Mouse (Mus musculus) mouse embryonic stem cell (cell line): ENCODE data around the gene Cspg4.

Source experiments
- in situ Hi-C, 2 experiments: fragments of 300-500 bp; cut with MboI; formaldehyde crosslinking; loops; 1 replicate in 1 of 2; 3 replicates in 1 of 2; pipeline ENCODE4 v1.14.3; 2019 to 2020; ENCODE audit warnings: low sequenced_read_pairs in 2 of 2, low pct_unique_long_range_greater_than_20kb in 1 of 2, mixed read lengths in 1 of 2; ENCODE audit not compliant: unreplicated experiment in 1 of 2

Gene Cspg4

DNA sequence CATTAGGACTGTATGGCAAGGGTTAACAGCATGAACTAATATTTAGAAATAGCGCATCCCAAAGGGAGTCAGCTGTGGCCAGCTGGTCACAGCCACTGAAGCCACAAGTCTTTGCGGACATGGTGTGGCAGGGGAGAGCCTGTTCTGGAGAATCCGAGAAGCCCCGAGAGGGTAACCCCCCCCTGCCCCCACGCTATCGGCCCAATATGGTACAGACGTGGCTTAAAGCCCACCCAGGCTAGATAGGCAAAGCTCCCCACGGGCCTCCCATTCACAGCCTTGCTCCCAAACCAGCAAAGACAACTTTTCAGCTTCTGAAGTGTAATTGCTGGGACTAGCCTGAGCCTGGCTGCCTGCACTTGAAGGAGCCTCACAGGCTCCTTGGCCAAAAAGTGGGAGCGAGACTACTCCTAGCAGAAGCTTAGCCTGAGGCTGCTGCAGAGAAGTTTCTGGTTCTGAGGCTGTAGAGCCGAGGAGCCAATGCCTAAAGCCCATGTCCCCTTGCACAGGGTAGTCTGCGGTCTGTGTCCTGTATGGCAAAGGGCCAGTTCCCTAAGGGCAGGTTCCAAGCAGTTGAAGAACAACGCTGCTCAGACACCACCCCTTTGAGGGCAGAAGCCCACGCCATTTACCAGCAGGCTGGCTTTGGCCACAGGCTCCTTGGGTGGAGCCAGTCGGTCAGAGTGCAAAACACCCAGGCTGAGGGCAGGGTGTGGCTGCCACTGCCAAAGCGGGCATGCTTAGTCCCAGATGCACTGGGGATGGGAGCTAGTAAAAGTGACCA, 4.2 kb upstream of the Cspg4 start:
- in situ Hi-C loops = no loop called here

DNA sequence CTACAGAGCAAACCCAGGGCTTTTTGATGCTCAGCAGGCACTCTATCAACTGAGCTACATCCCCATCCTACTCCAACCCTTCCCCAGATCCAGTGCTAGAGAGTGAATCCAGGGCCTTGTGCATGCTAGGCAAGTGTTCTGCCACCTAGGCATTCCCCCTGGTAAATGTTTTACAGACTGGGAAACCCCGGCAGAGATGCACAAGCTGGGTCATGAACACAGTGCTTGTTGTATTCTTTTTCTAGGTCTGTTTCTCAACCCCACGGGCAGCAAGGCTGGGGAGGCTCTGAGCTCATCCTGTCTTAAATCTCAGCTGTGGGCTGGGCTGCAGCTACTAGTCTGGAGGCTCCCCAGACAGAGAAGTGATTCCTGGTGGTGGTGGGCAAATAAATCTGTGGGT, 2.0 kb upstream of the Cspg4 start:
- in situ Hi-C loops = no loop called here

DNA sequence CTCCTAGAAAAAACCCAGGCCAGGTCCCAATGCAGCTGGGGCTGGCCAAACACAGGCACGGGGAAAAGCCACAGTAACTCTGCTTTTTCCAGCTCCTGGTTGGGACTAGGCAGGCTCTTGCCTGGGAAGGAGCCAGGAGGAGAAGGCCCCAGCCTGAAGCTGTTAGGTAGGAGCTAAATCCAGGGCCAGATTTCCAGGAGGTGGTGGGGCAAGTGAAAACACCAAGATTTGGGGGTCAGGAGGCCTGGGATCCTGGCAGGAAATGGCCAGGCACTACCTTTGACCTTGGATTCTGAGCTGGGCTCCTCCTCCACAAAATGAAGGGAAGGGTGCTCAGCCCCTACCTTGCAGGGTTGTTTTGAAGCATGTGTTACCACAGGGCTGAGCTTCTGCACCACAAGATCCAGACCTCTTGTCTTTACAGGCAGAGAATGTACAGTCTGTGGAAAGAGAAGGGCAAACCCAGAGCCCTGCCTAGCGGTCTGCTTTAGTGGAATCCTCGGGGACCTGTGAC, 560 bp upstream of the Cspg4 start, which contains the start of gene Odf3l1:
TSS of gene Odf3l1 (minus strand) at position 464 of the 514 bp plus-strand sequence.
- in situ Hi-C loops = no loop called here

DNA sequence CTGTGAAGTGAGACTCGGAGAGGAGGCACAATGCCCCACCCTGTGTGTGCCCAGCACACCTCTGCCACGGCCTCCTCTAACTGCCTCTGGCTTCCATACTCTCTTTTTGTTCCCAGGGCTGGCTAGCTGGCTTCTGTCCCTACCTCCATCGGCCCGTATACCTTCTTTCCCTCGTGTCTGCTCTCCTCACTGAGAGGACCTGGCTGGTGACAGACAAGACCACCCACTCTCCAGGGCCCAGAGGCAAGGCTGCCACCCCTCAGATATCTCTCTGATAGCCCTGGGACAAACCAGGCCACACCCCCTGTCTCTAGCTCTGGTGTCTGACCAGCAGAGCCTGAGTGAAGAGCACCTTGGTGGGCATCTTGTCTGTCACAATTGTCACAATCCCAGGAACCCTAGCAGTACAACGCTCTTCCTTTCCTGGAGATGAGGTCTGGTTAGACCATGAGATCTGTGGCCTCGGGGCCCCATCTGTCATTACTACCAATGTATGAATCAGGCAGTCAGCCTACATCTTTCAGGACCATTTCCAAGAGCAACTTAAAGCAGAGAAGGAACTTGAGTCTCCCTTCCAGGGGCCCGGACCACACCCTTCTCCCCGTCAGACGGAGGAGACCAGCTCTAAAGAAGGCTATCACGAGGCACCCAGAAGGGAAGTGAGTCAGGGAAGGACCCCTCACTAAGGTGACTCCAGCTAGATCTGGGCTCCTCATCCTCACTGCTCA, 1.0 kb downstream of the Cspg4 start:
- in situ Hi-C loops = no loop called here

DNA sequence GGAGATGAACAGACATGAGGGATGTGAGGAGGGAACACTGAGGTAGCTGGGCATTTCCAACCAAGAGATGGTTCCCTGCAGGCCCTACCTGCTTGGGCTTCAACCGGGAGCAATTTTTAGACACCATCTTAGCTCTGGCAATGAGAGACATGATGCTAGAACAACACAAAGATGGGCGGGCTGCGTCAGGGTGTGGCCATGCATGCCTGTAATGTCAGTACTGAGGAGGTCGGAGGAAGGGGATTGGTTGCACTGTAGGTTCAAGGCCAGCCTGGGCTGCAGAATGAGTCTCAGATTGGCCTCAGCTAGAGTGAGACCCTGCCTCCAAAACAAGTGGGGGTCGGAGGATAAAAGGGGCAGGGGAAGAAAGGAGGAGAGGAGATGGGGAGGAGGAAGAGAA, 1.6 kb downstream of the Cspg4 start:
- in situ Hi-C loops = no loop called here

DNA sequence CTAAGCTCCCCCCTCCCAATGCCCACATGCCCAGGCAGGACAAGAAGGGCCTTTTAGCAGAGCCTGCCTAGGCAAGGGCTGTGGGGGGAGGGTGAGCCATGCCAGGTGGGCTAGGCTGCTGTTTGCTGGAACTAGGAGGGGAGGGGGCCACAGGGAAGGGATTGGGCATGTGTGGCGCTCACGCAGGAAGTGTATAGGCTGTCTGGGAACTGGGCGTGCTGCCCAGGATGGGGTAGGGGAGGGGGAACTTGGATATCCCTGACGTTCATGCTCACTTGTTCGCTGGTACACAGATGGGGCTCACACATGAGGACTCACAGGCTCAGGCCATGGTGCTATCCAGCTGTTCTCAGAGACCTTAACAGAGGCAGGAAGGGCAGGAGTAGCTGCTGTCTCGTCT, 3.5 kb downstream of the Cspg4 start:
- in situ Hi-C loops = no loop called here

DNA sequence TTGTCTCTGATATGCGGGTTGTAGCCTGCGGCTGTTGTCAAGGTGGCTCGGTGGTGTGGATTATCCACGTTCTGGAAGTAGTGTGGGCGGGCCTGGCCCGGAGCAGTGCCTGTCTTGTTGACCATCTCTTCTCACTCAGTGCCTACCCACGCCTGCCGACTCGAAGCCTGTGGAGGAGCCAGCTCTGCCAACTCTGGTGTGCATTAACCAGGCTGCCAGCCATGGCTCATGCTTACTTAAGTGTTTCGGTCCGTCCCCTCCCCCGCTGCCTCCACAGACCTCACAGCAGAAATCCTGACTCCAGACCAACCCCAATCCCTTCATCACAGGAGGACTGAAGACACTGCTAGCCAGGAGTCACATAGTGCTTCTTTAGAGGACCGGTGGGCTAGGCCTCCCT, 4.7 kb downstream of the Cspg4 start:
- in situ Hi-C loops = no loop called here

DNA sequence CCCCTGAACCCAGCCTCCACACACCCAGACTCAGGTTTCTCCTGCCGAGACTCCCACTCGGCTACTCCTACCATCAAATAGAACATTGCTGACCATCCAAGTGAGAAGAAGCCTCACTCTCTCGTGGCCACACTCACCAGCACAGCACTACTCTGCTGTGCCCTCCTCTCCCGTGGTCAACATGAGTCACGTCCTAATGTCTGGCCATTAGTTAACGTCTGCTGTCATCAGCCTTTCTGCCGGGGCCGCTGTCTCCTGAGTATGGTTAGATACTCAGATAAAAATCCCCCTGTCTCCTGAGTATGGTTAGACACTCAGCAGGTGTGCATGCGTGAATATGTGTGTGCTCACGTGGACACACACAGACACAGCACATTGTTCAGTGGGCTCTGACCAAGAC, 5.9 kb downstream of the Cspg4 start:
- in situ Hi-C loops = no loop called here

DNA sequence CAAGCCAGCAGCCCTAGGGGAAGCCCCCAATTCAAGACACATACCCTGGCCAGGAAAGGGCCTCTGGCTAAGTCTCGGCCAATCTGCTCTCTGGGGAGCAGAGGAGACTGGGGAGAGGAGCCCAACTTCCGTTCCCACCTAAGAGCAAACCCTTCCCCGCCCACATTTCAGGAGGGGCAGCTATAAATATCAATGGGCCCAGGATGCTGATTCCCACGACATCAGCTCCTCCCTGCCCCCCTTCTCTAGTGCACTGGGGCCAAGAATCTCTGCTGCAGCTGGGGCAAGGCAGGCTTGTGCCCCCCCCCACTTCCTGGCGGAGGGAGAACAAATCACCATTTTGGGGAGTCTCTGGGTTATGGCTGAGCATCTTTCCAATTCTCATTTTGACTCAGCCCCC, 6.4 kb downstream of the Cspg4 start:
- in situ Hi-C loops = no loop called here

DNA sequence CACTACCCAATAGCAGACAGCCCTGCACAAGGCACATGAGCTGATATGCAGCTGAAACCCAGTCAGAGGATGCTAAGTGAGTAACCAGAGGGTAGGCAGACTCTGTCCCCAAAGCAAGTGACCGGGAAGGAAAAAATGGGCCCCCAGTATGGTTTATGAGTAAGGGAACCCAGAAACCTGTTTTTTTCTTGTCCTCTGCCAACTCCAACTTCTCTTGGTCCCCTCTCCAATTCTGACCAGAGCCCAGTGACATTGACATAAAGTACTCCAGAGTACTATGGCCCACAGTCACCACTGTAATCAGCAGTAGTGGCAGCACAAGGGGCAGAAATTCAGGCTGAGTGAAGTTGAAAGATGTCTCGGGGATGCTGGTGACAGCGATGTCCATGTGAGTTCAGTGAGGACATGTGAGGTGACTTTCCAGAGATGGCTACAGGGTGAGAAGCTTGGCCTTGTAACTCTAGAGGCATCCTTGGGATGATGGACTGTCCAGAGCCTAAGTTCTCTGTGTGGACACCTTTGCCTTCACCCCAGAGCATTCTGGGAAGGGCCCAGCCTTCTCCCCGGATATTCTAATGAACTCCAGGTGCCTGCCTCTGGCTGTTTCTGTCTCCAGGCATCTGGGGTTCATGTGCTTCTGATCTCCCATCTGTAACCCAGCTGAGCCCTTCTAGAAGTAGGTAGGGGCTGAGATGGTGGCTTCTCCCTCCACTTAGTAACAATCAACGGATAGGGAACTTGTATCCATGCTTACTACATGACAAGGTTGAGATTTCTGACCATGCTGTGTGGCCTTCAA, 7.5 kb downstream of the Cspg4 start:
- in situ Hi-C loops = no loop called here

DNA sequence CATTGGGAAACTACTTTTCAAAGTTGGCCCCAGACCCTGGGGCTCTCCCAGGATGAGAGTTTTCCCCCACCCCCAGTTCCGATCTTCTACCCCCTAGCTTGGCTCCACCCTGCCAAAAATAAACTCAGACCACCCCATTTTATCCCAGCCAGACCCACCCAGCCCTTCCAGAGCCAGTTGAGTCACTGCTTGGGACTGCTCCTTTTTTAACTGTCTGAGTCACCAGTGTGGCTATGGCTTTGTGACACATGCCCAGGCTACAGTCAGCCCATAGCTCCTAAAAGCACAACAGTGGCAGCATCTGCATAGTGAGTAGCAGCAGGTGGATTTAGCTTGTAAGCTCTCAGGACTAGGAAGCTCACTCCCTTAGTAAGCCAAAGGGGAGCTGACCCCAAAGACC, 8.3 kb downstream of the Cspg4 start:
- in situ Hi-C loops = no loop called here

DNA sequence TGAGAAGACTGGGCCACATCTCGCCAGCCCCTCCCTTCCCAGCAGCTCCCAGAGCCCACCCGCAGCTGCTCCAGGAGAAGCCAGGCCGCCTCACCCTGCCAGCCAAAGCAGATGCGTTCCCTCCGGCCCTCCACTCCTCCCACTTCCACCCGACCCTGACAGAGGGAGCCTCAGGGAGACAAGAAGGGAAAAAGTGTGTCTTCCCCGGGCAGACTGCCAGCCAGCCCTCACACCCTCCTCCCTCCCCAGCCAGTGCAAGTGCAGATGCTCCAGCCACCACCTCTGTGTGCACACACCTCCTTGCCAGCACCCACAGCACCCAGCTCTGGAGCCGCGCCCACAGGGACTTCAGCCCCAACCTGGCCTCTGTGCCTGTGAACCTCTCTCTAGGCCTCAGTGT, 12.0 kb downstream of the Cspg4 start:
- in situ Hi-C loops = no loop called here

DNA sequence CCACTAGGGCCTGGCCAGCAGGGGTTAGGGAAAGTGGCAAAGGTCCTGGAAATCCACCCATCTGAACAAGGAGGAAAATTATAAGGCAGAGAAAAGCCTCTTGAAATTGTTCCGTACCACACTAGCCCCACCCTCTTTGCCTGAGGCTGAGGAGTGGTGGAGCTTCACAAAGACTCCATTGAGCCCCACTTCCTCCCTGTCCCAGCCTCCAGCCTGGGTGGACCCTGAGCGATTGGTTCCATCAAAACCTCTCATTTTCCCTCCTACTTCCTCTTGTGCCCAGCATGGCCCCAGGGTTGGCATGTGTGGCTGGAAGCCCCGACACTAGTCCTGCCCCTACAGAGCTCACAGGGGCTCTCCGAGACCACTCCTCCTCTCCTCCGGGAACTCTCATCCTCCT, 12.5 kb downstream of the Cspg4 start:
- in situ Hi-C loops = no loop called here

DNA sequence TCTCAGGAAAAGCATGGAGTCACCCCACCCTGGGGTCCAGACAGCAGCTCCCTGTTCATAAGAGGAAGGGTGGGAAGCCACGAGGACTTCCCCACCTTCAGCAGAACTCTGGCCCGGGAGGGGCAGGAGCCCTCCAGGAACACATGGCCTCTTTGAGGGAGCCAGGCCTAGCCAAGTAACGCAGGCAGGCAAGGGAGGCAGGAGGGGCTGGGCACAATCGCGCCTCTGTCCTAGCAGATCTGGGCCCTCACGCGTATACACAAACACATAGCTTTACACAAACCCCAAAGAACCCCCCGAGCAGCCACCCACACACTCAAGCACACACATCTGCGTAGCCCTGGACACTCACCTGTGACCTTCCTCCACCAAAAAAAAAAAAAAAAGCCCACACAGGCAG, 16.0 kb downstream of the Cspg4 start:
- in situ Hi-C loops = no loop called here

DNA sequence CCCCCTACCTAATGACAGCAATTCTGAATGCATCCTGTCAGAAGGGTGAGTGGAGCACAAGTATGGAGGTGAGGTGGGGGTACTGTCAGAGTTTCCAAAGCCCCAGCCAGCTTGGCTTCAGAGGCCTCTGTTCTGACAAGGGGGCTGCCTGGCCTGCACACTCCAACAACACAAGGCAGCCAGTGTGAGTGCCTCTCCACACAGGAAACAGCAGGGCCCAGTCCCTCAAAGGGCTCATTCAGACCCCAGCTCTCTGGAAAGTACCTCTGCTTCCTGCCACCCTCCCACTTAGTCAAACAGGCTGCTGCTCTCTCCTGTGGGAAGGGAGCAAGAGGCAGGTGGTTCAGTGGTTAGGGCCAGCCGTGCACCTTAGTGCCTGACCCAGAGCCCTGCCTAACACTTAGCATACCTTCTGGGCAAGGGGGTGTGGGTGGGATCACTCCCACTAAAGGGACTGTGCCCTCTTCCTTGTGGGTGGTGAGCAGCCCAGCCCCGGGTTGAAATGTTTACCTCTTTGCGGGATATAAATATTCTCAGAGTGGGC, 16.8 kb downstream of the Cspg4 start:
- in situ Hi-C loops = no loop called here

DNA sequence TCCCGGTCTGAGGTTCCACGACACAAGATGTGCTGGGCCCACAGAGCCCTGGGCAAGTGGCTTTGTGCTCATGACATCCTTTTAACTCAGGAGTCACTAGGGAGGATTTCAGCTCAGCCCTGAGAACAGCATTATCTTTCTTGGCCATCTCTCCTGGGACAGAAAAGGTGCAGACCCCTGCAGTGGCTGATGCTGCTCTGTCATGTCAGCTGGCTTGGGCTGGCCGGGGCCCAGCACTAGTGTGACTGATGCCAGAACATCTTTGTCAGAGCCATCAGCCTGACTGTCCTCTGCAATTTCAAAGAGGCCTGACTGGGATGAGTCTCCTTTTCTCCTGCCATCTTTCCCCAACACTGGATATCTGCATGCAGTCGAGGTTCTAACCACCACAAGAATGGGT, 17.4 kb downstream of the Cspg4 start:
- in situ Hi-C loops = no loop called here

DNA sequence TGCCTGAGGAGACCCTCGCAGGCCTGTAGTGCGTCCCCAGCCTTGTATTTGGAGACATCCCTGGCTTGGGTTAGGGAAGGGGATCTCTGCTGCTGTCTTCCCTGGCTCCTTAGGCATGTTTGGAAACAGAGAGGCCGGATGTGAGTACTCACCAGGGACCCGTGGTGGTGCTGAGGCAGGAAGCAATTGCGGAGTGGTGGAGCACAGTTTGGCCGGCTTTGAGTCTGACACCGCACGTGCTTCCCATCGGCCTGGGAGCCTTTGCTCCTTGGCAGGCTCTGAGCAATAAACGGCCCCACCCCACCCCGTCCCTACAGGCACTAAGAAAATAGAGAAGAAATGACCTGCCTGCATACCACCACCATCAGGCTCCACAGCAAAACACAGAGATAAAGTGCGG, 18.0 kb downstream of the Cspg4 start:
- in situ Hi-C loops = no loop called here

DNA sequence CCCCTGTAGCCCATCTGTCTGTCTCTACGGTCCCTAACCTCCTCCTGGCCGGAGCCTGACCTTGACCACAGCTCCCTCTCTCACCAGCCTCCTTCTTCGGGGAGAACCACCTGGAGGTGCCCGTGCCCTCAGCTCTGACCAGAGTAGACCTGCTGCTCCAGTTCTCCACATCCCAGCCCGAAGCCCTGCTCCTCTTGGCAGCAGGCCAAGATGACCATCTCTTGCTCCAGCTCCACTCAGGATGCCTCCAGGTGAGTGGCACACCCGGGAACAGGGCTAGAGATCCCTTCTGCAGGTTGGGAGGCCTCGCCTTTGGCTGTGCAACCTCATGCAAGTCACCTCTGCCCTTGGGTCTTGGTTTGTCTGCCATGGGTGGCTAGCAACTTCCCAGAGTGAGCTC, 18.6 kb downstream of the Cspg4 start:
- in situ Hi-C loops = no loop called here

DNA sequence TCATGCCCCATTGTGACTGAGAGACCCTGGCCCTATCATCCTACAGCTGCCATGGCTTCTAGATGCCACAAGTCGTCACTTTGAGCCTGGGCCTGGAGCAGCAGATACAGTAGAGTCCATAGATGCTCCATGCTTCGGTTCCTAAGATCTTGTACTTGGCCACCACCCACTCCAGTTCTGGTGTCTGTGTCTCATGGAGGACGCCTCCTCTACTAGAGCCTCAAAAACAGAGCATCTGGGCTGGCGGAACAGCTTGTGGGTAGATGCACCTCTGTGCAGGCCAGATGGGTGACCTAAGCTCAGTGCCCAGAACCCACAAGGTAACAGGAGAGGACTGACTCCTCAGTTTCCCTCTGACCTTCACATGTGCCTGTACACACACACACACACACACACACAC, 19.5 kb downstream of the Cspg4 start:
- in situ Hi-C loops = no loop called here
